Mouse (Mus musculus) kidney, adult 2 months (tissue): ENCODE results near the gene Arhgap44. TPM values are rescaled to one million over a fixed set of nuclear protein-coding genes. Genes with fewer than 3 reads are reported as not detected.

Source experiments
- DNase-seq: peaks from one replicate; pipeline ENCODE4 v3.0.0; 2021
- H3K27ac ChIP-seq: fragments of 200-500 bp; 2 replicates; pipeline ENCODE4 v1.5.1; 2012; ENCODE audit warnings: low read depth, low read length, control low read depth, inconsistent platforms; ENCODE audit not compliant: insufficient read depth
- H3K27me3 ChIP-seq: fragments of 200-500 bp; replicated peaks from 2 replicates; pipeline ENCODE4 v1.6.1; 2012; ENCODE audit warnings: mild to moderate bottlenecking, moderate library complexity, low read length, inconsistent platforms; ENCODE audit not compliant: control insufficient read depth, insufficient read depth
- H3K36me3 ChIP-seq: fragments of 200-500 bp; 2 replicates; pipeline ENCODE4 v1.6.1; 2012; ENCODE audit warnings: mild to moderate bottlenecking, moderate library complexity, low read length, inconsistent platforms; ENCODE audit not compliant: control insufficient read depth, insufficient read depth
- H3K4me1 ChIP-seq: fragments of 200-500 bp; 2 replicates; pipeline ENCODE4 v1.6.1; 2011; ENCODE audit warnings: low read length; ENCODE audit not compliant: control insufficient read depth, insufficient read depth
- H3K4me3 ChIP-seq: fragments of 200-500 bp; 2 replicates; pipeline ENCODE4 v1.5.1; 2011; ENCODE audit warnings: mild to moderate bottlenecking, low read depth, low read length, control low read depth; ENCODE audit not compliant: insufficient read depth
- CTCF ChIP-seq: fragments of 200-500 bp; conservative IDR thresholded peaks from 2 replicates; pipeline ENCODE4 v1.5.1; 2011; ENCODE audit warnings: low read depth, mild to moderate bottlenecking, control low read depth, low read length, moderate library complexity, mixed read lengths; ENCODE audit not compliant: insufficient read depth, insufficient read length
- POLR2A ChIP-seq: fragments of 200-500 bp; IDR thresholded peaks from one replicate; pipeline ENCODE4 v1.6.1; 2011; ENCODE audit warnings: low read depth, low read length, control low read depth
- whole genome bisulfite sequencing: fragments of 180-500 bp; shearing (Covaris S2); methylation state at CpG from one replicate; pipeline ENCODE4 v1.1.7; 2018; 5-methylcytosine and 5-hydroxymethylcytosine counted together
- polyA plus RNA-seq: library from polyadenylated mRNA; depleted of rRNA; stranded (reverse); fragments of >200 nt; gene quantifications from 2 replicates; pipeline ENCODE4 v1.2.3, GENCODE M21; 2012

Arhgap44 gene
- polyA plus RNA-seq, 1 experiment, result 6.7 TPM

DNA sequence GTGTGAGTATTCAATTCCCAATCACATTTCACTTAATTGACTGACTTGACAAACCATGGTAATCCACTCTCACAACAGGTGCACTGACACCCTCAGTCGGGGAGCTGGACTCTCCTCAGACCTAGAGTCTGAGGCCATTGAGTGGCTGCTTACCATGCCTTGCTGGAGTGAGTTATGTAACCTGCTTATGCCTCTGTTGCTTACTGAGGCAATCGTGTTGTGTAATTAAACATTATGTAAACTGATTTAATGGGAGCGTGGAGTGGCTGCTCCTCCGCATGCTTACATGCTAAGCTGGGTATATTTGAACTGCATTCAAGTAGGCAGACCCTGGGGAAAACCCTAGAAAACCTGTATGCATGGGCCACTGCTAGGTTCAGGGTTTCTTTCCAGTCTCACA lies 142.0 kb downstream of the Arhgap44 start:
- Histone ChIP-seq H3K27ac (no peak overlapping the region), H3K4me1 (no peaks in the 10 kb centered on the region), H3K4me3 (no peak overlapping the region), H3K36me3 (no peaks in the 10 kb centered on the region), H3K27me3 (no peaks in the 10 kb centered on the region)
- no peak for TF ChIP-seq CTCF
- no peak for TF ChIP-seq POLR2A
- no peak for DNase-seq
- 83% methylated on average over 4 of the region's 4 CpGs for WGBS

DNA sequence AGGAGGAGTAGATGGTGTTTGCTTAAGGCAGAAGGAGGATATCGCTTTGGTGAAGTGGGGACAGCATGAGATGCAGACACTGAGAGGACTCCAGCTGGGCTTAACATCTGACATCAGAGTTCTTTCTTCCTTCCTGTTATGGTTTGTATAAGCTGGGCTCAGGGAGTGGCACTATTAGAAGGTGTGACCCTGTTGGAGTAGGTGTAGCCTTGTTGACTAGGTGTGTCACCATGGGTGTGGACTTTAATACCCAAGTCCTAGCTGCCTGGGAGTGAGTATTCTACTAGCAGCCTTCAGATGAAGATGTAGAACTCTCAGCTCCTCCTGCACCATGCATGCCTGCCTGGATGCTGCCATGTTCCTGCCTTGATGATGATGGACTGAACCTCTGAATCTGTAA lies 146.0 kb downstream of the Arhgap44 start:
- H3K4me1 ChIP-seq, result no peaks in the 10 kb centered on the region
- 89% methylated on average over 1 of the region's 1 CpGs for WGBS
- DNase-seq, result no peak

DNA sequence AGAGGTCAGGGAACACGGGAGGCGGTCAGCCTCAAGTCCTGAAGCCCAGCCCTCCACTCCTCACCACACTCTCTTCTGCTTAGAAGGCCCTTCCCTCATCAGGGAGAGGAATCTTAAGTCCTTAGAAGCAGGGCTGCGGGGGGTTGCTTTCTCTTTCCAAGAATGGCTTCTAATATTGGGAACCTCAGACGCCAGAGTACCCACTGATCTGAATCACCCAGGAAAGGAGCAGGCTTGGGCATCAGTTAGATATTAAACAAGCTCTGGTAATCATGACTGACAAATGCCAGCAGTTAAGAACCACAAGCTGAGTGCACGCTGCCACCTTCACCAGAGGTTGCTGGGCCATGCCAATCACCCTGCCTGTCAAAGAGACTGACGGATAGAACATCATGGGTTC lies 148.9 kb downstream of the Arhgap44 start:
- DNase-seq, result peak; percentile 54
- 43% methylated on average over 6 of the region's 6 CpGs for WGBS
- TF ChIP-seq POLR2A, result no peak
- TF ChIP-seq CTCF, result no peak
- Histone ChIP-seq H3K36me3 (no peaks in the 10 kb centered on the region), H3K4me1 (no peaks in the 10 kb centered on the region), H3K27ac (no peak overlapping the region), H3K4me3 (no peak overlapping the region), H3K27me3 (no peaks in the 10 kb centered on the region)

More for the DNA sequence above, 146.0 kb downstream of the Arhgap44 start:
- Histone ChIP-seq H3K4me3 (no peak overlapping the region), H3K27ac (no peak overlapping the region), H3K27me3 (no peaks in the 10 kb centered on the region), H3K36me3 (no peaks in the 10 kb centered on the region)
- TF ChIP-seq POLR2A (no peak), CTCF (no peak)

DNA sequence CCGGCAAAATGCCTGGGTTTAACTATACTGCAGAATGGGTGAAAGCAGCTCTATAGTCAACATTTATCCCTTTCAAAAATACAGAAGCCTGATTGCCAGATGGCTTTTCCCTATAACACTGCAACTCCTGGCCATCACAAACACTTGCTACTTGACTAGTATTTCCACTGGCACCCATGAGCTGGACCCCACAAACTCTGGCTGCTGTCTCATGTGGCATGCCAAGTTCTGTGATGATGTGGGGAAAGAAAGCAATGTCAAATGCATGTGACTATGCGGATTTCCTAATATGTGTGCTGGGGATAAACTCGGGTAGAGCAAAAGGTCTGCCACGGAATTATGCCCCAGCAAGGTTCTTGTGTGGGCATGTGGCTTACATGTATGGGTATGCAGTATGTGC lies 156.7 kb downstream of the Arhgap44 start:
- Histone ChIP-seq H3K36me3 (no peaks in the 10 kb centered on the region), H3K27me3 (no peaks in the 10 kb centered on the region), H3K4me1 (no peaks in the 10 kb centered on the region), H3K27ac (no peak overlapping the region), H3K4me3 (no peak overlapping the region)
- no peak for TF ChIP-seq CTCF
- 94% methylated on average over 4 of the region's 4 CpGs for WGBS
- DNase-seq, result no peak

DNA sequence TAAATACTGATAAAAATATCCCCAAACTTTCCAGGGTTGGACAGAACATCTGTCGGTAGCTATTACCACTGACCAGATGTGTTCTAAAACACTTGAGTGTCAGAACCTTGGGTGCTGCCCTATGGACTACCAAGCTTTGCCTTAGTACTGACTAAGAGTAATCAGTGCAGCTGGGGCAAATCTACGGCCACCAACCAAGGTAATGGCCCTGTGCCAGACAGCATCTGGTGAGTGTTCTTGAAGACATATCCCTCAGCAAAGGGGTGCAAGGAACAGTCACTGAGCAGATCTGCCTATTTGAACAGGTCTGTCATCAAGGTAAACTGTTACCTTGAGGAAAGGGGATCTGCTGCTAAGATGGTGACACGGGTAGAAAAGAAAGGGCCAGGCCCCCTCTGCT lies 157.9 kb downstream of the Arhgap44 start:
- no peak overlapping the region for H3K4me3 ChIP-seq
- no peaks in the 10 kb centered on the region for H3K36me3 ChIP-seq
- 90% methylated on average over 3 of the region's 3 CpGs for WGBS
- no peak for TF ChIP-seq CTCF
- no peak for TF ChIP-seq POLR2A
- no peak for DNase-seq
- H3K4me1 ChIP-seq, result no peaks in the 10 kb centered on the region
- no peaks in the 10 kb centered on the region for H3K27me3 ChIP-seq
- no peak overlapping the region for H3K27ac ChIP-seq

DNA sequence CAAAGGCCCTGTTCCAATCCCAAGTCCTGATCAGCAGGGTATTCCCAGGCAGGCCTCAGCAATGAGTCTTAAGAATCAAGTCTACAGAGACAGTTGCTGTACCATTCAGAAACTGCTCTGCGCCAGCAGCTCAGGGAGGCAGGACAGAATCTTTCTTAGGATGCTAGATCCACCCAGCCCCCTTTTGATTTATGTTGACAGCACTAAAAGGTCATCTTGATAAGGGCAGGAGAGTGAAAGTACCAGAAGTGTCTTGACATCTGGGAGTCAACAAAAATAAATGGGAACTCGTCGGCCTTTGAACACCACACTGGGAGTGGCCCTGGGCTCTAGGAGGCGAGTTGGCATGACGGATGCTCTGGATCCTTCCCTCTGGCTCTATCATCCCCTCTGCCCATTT lies 159.2 kb downstream of the Arhgap44 start:
- DNase-seq, result no peak
- TF ChIP-seq POLR2A, result no peak
- TF ChIP-seq CTCF, result no peak
- H3K4me3 ChIP-seq, result no peak overlapping the region
- H3K27ac ChIP-seq, result no peak overlapping the region
- H3K4me1 ChIP-seq, result no peaks in the 10 kb centered on the region
- 58% methylated on average over 5 of the region's 5 CpGs for WGBS
- H3K27me3 ChIP-seq, result no peaks in the 10 kb centered on the region
- H3K36me3 ChIP-seq, result no peaks in the 10 kb centered on the region

DNA sequence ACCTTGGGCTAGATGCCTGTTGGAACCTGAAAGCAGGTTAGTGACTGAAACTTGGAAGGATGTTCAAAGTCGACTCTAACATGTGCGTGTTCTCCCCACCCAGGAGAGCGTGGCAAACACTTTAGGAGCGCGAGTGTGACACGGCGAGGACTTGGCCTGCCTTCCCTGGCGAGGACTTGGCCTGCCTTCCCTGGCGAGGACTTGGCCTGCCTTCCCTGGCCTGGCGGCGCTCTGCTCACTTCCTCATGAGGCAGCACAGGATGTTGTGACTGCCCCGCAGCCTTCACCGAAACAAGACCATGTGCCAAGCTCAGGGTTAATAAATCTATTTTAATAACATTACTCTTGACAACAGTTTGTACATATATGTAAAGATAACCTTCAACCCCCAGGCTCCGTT lies 161.0 kb downstream of the Arhgap44 start:
- no peak for DNase-seq

DNA sequence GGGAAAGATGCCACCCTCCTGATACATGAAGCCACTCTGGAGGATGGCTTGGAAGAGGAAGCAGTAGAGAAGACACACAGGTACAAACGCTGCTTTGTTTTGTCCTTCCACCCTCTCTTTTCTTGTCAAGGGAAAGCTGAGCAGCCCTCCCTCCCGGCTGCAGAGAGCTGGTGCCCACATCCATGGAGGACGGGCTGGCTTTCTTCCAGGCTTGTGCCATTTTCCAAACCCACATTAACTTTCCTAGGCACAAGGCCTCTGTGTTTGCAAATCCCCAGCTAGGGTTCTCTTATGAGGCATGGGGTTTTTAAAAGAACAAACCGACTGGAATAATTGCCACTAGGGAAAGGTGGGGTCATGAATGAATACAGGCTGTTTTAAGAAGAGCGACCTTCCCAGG lies 163.1 kb downstream of the Arhgap44 start:
- no peaks in the 10 kb centered on the region for H3K36me3 ChIP-seq
- no peak for TF ChIP-seq CTCF
- no peak for TF ChIP-seq POLR2A

More for the DNA sequence above, 161.0 kb downstream of the Arhgap44 start:
- no peak overlapping the region for H3K27ac ChIP-seq
- no peak for TF ChIP-seq POLR2A
- TF ChIP-seq CTCF, result no peak
- 73% methylated on average over 14 of the region's 14 CpGs for WGBS
- no peaks in the 10 kb centered on the region for H3K4me1 ChIP-seq
- no peaks in the 10 kb centered on the region for H3K27me3 ChIP-seq
- H3K36me3 ChIP-seq, result no peaks in the 10 kb centered on the region
- no peak overlapping the region for H3K4me3 ChIP-seq

More for the DNA sequence above, 163.1 kb downstream of the Arhgap44 start:
- no peaks in the 10 kb centered on the region for H3K27me3 ChIP-seq
- no peak overlapping the region for H3K27ac ChIP-seq
- H3K4me1 ChIP-seq, result no peaks in the 10 kb centered on the region
- no peak overlapping the region for H3K4me3 ChIP-seq
- no peak for DNase-seq
- WGBS, result 91% methylated on average over 5 of the region's 5 CpGs
